Mouse (Mus musculus): ENCODE measurements around the gene Pgrmc2.

Gene Pgrmc2

DNA sequence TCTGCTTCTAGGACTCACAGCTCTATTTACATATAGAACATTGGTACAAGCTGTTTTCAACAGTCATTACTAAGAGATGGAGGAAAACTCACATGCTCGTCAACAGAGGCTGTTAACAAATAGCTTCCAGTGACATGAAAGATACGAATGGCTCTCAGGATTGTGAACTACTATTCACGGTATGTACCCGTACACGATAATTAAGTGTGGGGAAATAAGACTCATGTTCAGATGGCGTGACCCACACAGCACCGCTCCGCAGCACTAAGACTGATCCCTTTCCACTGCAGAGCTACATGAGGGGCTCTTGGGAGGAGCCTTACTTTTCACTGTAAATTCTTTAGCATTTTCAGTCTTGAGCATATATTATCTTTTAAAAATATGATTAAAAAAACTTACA lies 7.5 kb downstream of the Pgrmc2 start:
- no peak for DNase-seq (ENCODE audit: low spot score in 2 of 2)

GRCm38 (mm10) chr3:41070519-41070918 lies 12.3 kb downstream of the Pgrmc2 start:
- DNase-seq (ENCODE audit: low spot score in 2 of 2), result no peak

DNA sequence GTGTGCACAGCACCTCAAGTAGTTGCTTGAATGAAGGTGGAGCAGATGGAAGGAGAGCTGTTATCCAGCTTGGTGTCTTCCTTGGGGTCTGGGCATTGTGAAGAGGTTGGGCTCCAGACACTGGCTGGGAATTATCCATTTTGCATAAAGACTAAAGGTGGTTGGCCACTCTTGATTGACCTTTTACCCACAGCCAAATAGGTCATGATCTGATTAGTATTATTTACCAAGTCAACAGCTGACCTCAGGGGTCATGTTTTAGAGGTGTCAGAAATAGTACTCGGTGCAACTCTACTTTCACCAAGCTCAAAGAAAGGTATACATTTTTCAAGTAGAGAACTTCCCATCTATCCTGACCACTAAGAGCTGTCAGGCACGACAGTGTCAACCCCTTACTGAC lies 17.5 kb downstream of the Pgrmc2 start:
- DNase-seq (ENCODE audit: low spot score in 2 of 2), result no peak

- no peak for DNase-seq (ENCODE audit: low spot score in 2 of 2)
These were observed 20.1 kb downstream of the Pgrmc2 start for GRCm38 (mm10) chr3:41062758-41063157.

DNA sequence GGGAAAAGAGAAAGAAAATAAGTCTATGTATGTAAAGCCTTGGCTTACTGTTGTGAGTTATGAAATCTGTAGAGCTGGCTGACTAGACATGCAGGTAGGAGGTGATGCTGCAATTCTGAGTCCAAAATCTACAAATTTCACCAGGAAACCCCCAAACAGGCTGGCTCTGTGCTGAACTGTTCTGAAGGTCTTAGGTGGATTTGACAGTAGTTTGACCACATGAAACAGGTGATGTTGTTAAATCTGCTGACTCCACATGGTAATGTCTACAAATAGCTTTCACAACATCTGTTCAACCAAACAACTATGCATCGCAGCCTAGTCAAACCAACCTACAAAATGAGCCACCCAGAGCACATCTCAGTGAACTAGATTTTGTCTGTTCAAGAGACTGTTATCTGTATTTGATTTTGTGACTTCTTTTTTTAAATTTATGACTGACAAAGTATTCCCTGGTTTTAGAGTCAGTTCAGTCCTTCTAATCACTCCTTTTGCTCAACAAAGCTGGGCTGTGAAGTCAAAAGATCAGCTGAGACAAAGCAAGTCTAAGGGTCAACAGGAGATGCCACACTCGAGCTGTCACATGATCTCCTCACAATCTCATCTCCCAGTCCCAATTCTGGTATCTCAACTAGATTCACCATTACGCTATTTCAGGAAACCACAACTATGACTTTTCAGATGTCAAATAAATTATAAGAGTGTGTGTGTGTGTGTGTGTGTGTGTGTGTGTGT lies 20.8 kb downstream of the Pgrmc2 start:
- no peak for DNase-seq (ENCODE audit: low spot score in 2 of 2)

- DNase-seq (ENCODE audit: low spot score in 2 of 2), result no peak
These were observed 23.6 kb downstream of the Pgrmc2 start for GRCm38 (mm10) chr3:41059249-41059648.

DNA sequence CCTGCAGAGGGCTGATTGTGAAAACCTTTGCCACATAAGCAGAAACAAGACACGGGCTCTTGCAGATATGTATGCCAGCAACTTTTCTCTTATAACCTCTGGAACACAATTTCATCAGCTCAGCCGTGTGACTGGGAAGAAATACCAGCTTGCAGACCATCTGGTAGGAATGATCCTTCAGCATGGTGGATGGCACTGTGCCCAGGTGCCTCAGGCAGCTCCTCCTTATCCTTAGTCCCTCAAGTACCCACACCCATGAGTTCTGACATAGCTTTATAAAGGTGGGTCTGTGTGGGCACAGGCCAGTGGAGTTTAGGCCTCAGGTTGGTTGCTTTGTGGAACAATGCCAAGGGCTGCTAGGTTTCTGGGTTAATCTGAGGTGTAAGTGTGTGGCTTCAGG lies 24.5 kb downstream of the Pgrmc2 start:
- no peak for DNase-seq (ENCODE audit: low spot score in 2 of 2)

DNA sequence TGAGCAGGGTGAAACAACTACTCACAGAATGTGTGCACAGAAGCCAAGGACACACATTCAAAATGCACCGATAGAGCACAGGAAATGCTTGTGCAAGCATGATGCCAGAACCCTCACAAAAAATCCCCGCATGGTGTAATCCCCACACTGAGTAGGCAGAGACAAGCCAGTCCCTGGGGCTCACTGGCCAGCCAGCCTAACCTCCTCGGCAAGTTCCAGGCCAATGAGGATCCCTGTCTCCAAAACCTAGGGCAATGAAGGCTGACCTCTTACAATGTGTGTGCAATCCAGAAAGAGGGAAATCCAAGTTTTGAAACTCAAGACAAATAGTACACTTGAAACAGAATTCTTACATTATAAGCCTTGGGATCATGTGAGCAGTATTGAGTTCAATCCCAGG lies 29.5 kb downstream of the Pgrmc2 start:
- no peak for DNase-seq (ENCODE audit: low spot score in 2 of 2)

DNA sequence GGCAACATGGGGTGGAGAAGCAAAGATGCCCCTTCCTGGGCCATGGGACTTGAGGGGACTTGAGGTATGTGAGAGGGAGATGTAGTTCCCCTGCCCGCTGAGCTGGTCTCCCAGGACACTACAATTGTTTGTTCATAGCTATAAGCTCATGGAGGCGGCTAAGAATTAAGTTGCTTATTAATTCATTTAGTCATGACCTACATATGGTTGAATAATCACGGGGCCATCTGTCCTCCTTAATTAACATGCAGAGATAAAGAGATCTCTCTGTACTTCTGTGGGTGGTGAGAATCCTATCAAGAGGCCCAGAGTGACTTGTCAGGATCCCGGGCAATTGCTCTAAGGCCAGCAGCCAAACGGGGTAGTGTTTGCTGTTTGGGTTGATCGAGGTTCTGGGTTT lies 35.0 kb downstream of the Pgrmc2 start:
- no peak for DNase-seq (ENCODE audit: low spot score in 2 of 2)

DNA sequence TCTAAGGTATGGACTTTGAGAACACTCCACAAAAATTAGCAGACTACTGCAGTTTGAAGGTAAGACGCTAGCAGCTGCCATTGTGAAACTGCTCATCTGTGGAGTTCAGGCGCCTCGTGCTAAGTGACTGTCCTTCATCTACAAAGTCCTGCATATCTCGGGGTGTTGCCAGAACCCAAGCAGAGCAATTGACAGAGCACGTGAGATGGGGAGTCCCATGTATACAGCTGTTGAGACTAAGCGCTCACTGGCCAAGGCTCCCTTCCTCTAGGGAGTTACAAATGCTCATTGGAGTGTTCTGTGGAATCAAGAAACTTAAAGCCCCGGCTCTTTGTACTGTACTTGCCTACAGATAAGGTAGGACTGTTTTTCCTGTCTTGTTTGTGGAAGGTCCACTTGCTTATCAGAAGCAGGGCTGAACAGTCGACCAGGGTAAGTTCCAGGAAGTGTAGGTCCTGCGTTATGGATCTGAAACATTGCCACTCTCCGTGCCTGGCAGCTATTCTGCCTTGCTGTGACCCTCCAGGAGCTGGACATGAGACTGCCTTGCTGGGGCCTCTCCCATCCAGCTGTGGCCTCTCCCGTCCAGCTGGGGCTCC lies 39.0 kb downstream of the Pgrmc2 start:
- DNase-seq (ENCODE audit: low spot score in 2 of 2), result no peak

DNA sequence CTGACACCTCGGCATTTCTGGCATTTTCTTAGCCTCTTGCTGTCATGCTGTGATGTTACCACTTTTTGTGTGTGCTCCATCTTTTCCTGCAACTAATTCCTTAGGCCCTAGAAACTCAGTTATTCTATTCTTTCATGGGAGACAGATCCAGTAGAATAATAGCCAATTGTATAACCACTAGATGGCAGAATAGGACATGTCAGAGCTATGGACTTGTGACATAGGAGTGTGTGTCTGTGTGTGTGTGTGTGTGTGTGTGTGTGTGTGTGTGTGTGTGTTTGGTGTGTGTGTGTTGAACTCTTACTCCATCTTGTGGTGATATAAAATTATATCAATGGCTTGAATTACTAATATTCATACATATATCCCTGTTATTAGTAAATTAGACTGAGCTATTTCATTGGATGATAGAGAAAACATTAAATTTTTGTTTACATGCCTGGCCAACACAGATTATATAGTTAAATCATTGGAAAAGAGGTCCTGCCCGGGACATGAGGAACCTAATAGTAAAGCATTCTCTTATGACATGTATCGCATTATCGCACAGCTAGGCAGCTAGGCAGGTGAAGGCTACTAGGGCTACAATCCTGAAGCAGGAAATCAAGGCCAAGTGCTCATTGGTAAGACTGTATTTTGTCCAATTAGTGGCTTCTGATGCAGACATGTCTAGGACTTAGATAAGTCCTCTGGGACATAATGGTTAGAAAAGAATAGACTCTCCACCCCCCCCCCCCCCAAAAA lies 40.5 kb downstream of the Pgrmc2 start:
- DNase-seq (ENCODE audit: low spot score in 2 of 2), result no peak

DNA sequence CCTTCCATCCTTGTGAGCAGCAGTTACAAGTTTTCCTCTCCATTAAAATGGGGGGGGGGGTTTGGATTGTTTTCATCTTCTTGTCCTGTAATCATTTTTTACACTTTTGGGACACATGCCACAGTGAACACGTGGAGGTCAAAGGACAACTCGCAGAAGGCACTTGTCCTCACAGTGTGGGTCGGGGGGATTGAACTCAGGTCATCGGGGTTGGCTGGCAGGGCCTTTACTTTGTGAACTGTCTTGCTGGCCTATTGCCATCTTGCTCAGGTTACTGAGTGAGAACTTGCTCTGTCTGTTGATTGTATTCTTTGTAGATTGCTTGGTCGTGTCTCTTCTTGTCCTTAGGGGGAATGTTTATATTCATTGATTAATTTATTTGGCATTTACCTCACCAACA lies 41.6 kb downstream of the Pgrmc2 start:
- DNase-seq (ENCODE audit: low spot score in 2 of 2), result no peak

GRCm38 (mm10) chr3:41038297-41038916 lies 44.4 kb downstream of the Pgrmc2 start:
- no peak for DNase-seq (ENCODE audit: low spot score in 2 of 2)

DNA sequence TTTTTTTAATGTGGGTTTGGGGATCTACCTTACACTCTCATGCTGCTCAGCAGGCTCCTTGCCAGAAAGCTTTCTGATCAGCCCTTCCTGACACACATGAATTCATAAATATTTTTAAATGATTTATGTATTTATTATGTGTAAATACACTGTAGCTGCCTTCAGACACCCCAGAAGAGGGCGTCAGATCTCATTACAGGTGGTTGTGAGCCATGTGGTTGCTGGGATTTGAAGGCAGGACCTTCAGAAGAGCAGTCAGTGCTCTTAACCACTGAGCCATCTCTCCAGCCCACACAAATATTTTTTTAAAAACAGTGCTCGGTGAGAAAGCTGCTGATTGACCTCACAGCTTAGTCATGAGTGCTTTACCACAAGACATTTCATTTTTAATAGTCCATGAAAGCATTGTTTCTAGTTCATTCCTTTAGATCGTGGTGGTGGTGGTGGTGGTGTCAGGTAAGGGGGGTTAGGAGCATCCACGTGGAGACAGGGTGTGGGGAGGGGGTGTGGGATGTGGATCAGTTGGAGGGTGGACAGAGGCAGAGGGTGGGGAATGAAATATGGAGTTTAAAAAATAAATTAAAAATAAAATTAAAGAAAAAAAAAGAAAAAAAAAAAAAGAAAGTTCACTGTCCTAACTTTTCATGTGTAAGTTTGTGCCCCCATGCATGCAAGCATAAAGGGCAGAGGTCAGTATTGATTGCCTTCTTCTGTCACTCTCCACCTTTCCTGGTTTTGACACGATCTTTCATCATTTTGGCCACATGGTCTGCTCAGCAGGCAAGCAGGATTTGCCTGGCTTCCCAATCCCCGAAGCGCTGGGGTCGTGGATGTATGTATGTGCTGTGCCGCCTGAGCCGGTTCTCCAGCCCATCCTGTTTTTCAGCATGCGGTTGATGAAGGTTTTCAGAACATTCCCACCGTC lies 51.3 kb downstream of the Pgrmc2 start:
- no peak for DNase-seq (ENCODE audit: low spot score in 2 of 2)

GRCm38 (mm10) chr3:41030705-41031104 lies 52.1 kb downstream of the Pgrmc2 start:
- DNase-seq (ENCODE audit: low spot score in 2 of 2), result no peak

GRCm38 (mm10) chr3:41021980-41022379 lies 60.9 kb downstream of the Pgrmc2 start:
- DNase-seq (ENCODE audit: low spot score in 2 of 2), result no peak

DNA sequence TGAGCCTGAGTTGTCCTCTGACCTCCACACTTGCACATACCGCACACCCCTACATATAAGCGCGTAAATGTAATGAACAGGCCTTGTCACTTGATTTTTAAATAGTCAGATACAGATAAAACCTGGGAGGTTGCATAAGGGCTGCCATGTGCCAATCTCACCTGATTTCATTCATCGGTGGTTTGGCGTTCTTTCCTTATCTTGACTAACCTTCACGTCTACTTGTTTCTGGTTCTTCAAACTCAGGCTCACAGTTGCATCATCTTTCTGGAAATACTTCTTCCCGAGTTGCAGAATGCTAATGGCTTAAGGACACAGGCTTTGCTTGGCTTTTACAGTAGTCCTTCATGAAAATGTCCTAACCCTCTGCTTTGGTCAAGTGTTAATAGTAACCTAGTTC lies 62.2 kb downstream of the Pgrmc2 start:
- no peak for DNase-seq (ENCODE audit: low spot score in 2 of 2)

- no peak for DNase-seq (ENCODE audit: low spot score in 2 of 2)
These were observed 64.7 kb downstream of the Pgrmc2 start for GRCm38 (mm10) chr3:41018022-41018608.

Data from spleen, postnatal 14 days (tissue).